ENCODE assay signal across 7 mouse cellular contexts in genomic region chr10:63541754-63542153, GRCm38 (mm10).
DNase-seq lines count a peak whose midpoint lies in the region; ATAC-seq and TF ChIP-seq lines count a peak whose summit lies in the region.

No protein-coding gene starts in this region.

- TF ChIP-seq CTCF in C2C12 (IDR thresholded peaks at IDR 0.05; ENCODE audit: control insufficient read depth, insufficient read depth, insufficient read length), result no peak

- no peak for ATAC-seq in megakaryocyte progenitor cell, adult 5-6 weeks (replicated peaks; ENCODE audit: poor library complexity)

- H3K79me3 ChIP-seq in C2C12 (ENCODE audit: low read depth), result no peaks in the 10 kb centered on the region

- DNase-seq in ZHBTc4 (ENCODE audit: low read depth, low spot score), result peak; percentile 55
- DNase-seq in heart, postnatal 36 days, result peak; percentile 5 to 6
- DNase-seq in lung, postnatal 10 days, result peak; percentile 34
- no peak for DNase-seq in layer of hippocampus, adult 9-11 months
- DNase-seq in adrenal gland, postnatal 4 days (ENCODE audit: low spot score in 2 of 2), result no peak

- intact Hi-C loops in heart, postnatal 36 days (cut with DNase I), result no loop called here

- no peaks in the 10 kb centered on the region for H3K79me2 ChIP-seq in C2C12 (ENCODE audit: control insufficient read depth, insufficient read depth)

- no peaks in the 10 kb centered on the region for H3K27me3 ChIP-seq in C2C12 (ENCODE audit: control insufficient read depth, insufficient read depth, insufficient read length)

- no peak overlapping the region for H3K4me3 ChIP-seq in C2C12 (ENCODE audit: insufficient read depth, poor library complexity, severe bottlenecking)

- H3ac ChIP-seq in C2C12 (ENCODE audit: control insufficient read depth, insufficient read length, low read depth), result no peak overlapping the region

- H3K36me3 ChIP-seq in C2C12 (ENCODE audit: control insufficient read depth, insufficient read depth), result no peaks in the 10 kb centered on the region

TF ChIP-seq in C2C12, 6 proteins besides CTCF, POLR2A, EP300 and RAD21:
- TF ChIP-seq MYOD1 (IDR thresholded peaks at IDR 0.05; ENCODE audit: control insufficient read depth, insufficient read length, low read depth), result no peak
- TF ChIP-seq MYOG (IDR thresholded peaks at IDR 0.05; ENCODE audit: control insufficient read depth, extremely low read depth, insufficient read length), result no peak
- TF ChIP-seq MAX (IDR thresholded peaks at IDR 0.05), result peak; percentile 91
- no peak for TF ChIP-seq CEBPB (IDR thresholded peaks at IDR 0.05; ENCODE audit: low read depth)
- no peak for TF ChIP-seq USF1 (IDR thresholded peaks at IDR 0.05; ENCODE audit: low read depth)
- TF ChIP-seq FOSL1 (IDR thresholded peaks at IDR 0.05; ENCODE audit: insufficient read depth, low read length, poor library complexity, severe bottlenecking), result no peak

Comparison
In these comparisons a context has a peak if more than half of its experiments do, and no peak if none do; other contexts are left out.
1. DNase-seq: peak in ZHBTc4 (single experiment), heart, postnatal 36 days (2 of 2) and lung, postnatal 10 days (single experiment); none in layer of hippocampus, adult 9-11 months (single experiment) and adrenal gland, postnatal 4 days (0 of 2).